Mouse (Mus musculus) gastrocnemius, postnatal 10 days (tissue): ENCODE data around the gene Banf1. TPM values are rescaled to one million over a fixed set of nuclear protein-coding genes. Genes with fewer than 3 reads are reported as not detected.
"Not testable (repeated sequence)": the region's sequence is repeated elsewhere in the genome, so short reads cannot be mapped to it uniquely, and the experiment has no call there.

Experiments
- DNase-seq: peaks from one replicate; pipeline ENCODE4 v3.0.0; 2021; ENCODE audit warnings: mixed read lengths
- total RNA-seq, 2 experiments: library from RNA; stranded (reverse); gene quantifications; 2 replicates each; pipeline ENCODE4 v1.2.3; 2021

Gene Banf1
- total RNA-seq, 2 experiments from 2014 or later = 128 to 150 TPM

DNA sequence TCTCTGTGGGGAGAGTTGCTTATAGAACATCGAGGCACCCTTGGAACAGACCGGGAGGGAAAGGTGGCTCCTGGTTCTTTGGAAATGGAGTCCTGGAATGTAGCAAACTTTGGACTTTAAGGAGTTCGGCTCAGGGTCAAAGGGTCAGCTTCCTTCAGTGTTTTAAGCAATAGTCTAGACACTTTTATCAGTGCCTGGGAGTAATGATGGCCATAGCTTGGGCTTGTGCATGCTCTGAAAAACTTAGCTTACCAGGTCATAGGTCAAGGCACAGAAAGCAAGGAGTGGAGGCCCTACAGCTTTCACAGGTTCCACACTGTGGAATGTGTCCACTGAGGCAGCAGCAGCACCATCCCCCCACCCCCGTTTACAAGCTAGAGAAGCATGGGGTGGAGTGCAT, 7.8 kb upstream of the Banf1 start:
- DNase-seq = no peak

DNA sequence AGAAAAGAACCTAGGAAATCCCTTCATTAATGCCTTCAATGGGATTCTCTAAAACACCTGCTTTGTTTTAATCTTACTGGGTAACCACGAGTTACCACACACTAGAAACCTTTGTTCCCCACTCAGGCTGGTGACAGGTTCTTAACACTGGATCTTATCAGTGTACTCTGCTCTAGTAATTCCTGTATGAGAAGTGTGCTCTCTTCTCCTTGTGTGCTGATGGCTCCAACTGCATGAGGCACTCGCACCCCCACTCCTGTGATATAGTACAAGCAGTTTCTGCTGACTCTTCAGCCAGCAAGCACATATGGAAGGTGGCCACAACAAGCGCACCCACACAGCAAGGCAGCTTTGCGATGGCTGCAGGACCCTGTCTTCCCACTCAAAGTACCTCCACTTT, 7.2 kb upstream of the Banf1 start:
- no peak for DNase-seq

DNA sequence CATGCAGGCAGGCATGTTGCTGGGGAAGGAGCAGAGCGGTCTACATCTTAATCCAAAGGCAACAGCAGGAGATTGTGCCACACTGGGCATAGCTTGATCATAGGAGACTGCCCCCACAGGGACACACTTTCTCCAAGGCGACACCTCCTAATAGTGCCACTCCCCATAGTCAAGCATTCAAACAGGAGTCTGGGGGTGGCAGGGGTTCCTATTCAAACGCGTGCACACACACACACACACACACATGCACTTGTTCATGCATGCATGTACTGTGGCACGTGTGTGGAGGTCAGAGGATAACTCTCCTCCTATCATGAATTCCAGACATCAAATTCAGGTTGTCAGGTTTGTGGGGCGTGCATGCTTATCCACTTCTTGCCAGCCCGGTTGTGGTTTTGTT, 5.8 kb upstream of the Banf1 start:
- no peak for DNase-seq

DNA sequence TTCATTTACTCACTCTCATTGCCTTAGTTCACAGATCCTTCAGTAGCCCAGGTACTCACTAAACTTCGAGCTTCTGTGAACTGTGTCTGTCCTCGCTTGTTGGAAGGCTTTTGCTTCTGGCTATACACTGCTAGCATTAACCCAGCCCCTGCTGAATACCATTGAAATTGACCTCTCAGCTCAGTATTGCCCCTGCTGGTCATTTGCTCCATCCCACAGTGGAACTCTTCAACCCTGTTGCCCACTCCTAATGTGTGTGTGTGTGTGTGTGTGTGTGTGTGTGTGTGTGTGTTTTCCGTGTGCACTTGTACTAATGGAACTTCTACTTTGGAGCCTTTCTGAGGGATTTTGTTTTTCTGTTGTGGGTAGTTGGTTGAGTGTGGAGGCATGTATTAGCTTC, 4.0 kb upstream of the Banf1 start:
- no peak for DNase-seq

DNA sequence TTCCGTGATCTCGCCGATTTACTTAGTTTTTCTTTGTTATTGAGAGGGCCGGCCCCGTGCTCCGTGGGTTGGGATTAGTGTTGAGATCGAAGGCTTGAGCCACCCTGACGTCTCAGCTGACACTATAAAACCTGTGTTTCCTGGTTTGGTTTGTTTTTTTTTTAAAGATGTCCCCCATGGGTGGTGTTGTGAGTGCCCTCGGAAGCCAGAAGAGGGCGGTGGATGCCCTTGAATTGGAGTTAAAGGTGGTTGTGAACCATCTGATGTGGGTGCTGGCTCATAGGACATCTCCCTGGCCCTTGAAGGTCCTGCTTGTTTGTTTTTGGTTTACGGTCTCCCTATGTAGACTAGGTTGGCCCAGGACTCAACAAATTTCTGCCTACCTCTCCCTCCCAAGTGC, 487 bp upstream of the Banf1 start:
- no peak for DNase-seq

DNA sequence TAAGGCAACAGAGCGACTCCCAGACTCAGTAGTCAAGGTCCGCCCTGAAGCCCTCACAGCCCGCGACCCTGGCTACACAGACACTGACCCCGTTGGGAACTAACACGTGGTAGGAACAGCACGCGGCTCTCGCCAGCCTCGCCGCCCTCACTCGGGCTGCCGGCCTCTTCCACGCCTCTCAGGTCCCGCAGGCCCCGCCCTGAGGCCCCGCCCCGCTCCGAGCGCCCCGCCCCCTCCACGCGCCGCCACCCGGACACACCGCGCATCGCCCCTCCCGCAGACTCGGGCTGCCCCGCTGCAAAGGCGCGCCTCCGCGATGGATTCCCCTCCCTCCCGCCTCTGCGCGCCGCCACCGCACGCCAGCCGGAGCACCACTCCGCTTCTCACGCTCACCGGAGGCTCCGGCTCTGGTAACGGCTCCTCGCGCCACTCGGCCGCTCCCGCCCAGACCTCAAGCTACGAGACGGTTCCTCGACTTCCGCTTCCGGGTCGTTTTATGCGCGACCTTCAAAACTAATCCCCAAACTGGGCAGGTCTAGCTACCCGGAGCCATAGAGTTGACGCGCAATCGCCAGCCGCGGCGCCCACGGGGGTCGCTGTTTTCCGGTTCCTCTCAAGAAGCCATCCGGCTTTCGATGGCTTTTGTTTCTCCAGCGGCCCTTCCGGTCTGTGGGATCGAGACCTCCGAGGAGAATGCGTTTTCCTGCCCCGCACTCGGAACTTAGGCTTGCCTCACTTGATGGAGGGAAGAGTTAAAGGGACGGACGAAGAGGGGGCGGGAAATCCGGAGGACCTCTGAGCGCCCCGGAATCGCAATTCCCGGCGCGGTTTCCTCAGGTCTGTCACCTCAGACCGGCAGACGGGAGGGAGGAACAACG, 554 bp downstream of the Banf1 start, which contains the start of gene Eif1ad:
Gene Eif1ad, plus strand, starts transcription at position 567 of the 878 bp plus-strand sequence.
- DNase-seq = peak; percentile 92

DNA sequence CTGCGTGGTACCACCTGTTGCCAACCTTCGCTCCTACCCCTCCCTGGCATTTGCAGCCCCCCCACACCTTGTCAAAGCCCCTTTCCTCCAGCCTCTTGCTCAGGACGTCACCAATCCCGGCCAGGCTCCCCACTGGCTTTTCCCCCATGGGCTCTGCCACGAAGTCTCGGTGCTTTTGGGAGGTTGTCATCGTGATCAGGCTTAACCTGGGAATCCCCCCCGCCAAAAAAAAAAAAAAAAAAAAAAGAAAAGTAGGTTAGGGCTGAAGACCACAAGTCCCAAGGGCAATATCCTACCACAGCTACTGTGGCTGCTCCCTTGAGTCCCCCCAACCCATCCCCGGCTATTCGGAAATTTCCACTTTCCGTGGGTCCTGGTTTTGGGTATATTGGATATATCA, 1.2 kb downstream of the Banf1 start:
- DNase-seq = no peak

DNA sequence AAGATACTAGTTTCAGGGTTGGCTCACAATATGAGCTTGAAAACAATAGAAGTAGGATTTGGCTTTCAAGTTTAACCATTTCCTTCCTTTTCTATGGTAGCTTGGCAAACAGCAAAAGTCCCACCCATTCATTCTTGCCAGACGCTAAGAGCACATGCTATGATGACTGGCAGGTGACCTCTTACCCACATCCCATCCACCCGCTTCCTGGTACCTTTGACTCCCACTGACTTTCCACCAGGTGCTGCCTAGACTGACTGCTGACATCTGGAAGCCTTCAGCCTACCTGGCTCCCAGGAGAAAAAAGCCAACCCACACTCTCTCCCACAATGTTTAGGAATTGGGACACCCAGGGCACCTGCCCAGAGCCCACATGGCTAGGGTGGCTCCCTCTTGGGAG, 2.8 kb downstream of the Banf1 start:
- no peak for DNase-seq

DNA sequence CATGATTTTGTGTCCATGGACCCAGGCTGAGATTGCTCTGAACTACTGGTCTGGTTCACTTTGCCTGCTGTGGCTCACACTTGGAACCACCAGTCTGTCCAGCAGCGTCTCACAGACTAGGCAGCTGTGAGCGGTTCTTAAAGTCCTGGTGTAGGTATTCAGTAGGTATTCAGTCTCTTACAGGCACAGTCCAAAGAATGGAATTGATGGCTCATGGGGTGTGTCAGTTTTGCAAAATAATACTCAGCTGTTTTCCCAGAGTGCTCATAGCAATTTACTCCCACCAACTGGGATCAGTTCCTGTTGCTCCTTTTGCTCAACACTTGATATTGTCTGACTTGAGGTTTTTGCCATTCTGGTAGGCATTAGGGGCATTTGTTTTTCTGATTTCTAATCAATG, 4.8 kb downstream of the Banf1 start:
- no peak for DNase-seq

DNA sequence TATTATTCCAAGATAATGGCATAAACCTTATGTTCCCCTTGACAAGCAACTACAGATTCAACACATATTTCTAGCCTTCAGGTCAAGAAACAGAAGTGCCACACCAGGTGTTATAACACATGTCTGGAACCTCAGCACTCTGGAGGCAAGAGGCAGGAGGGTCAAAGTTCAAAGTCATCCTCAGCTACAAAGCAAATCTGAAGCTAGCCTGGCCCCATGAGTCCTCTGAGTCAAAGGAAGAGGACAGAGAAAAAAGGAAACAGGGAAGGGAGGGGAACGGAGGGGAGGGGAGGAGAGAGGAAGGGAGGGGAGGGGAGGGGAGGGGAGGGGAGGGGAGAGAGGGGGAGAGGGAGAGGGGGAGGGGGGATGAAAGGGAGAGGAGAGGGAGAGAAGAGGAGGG, 10.9 kb downstream of the Banf1 start:
- DNase-seq = no peak

DNA sequence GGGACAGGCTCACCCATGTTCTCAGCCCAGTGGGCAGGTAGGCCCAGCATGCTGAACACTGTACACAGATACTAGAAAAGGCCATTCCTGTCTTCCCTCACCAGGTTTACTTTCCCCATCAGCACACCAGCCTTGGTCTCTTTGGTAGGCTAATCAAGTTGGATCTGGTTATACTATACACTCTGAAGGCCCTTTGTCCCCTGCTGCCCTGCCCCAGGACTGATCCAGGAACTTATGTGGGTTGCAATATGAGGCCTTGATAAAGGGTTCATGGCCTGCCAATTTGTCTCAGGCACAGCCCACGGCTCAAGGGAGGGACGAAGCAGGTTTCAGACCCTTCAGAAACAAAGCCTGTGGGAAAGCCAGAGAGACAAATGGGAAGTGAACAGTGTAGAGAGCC, 13.4 kb downstream of the Banf1 start:
- no peak for DNase-seq

DNA sequence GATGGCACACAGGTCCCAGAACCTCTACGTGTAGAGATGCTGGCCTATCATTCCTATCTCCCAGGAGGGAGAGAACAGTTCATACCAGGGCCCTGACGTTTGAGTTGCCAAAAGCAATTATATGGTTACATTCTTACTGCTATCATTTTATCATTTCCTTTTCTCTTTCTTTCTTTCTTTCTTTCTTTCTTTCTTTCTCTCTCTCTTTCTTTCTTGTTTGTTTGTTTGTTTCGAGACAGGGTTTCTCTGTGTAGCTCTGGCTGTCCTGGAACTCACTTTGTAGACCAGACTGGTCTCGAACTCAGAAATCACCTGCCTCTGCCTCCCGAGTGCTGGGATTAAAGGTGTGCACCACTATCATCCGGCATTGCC, 17.5 kb downstream of the Banf1 start, which contains the start of gene Cst6:
Gene Cst6, minus strand, starts transcription at position 73 of the 372 bp plus-strand sequence.
- not testable (repeated sequence) for DNase-seq

DNA sequence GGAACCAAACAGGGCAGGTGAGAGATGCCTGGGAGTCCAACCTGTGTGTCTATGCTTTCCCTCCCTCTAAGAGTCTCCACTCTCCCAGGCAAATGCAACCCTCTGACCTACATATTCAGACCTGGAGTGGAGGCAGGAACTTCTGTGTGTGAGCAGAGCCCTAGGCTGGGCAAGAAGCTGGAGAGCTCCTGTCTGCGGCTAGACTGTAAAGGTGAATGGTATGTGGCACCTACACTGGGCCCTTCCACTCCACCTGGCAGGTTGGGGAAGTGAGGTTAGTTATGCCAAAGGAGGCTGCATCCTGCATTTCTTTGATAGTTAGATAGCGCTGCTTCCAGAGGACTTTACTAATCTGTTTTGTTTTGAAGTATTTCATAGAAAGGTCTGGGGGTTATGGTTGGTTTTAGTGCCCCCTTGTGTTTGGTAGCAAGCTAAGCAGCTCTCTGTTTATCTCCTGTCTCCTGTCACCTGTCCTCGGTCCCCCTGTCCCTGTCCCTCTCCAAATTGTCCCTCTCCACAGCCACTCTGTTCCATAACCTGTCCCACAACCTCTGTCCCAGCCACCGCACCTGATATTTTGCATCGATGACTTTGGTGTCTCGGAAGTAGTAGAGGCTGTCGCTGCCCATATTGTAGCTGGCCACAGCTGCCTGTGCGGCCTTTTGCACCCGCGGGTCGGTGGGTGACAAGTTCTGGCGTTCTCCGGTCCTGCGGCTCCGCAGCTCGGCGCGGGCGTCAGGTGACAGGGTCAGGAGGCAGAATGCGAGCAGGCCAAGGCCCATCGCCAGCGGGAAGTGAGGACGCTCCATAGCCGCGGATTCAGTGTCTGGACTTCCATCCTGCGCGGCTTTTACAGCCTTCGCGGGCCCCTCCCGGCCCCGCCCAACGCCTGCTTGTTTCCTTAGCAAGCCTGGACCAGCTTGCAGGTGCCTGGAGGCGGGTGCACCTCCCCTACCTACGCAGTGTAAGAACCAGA, 18.2 kb downstream of the Banf1 start:
- peak; percentile 24 for DNase-seq

DNA sequence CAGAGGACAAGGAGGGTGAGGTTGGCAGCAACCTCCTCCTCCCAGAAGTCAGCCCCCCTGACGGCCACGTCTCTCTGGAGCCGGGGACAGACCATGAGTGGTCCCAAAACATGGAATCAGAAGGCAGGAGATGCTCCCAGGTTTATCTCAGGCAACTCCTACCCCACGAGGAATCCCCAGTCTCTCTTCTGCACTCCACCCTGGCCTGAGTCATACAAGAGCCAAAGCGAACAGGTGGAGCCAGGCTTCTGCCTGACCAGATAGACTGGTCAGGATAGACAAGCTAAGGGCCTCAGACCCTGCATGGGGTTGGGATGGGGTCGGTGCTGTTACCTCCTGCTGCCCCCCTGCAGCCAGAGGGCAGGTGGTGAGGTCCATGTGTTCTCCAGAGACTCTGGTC, 18.9 kb downstream of the Banf1 start:
- DNase-seq = no peak

DNA sequence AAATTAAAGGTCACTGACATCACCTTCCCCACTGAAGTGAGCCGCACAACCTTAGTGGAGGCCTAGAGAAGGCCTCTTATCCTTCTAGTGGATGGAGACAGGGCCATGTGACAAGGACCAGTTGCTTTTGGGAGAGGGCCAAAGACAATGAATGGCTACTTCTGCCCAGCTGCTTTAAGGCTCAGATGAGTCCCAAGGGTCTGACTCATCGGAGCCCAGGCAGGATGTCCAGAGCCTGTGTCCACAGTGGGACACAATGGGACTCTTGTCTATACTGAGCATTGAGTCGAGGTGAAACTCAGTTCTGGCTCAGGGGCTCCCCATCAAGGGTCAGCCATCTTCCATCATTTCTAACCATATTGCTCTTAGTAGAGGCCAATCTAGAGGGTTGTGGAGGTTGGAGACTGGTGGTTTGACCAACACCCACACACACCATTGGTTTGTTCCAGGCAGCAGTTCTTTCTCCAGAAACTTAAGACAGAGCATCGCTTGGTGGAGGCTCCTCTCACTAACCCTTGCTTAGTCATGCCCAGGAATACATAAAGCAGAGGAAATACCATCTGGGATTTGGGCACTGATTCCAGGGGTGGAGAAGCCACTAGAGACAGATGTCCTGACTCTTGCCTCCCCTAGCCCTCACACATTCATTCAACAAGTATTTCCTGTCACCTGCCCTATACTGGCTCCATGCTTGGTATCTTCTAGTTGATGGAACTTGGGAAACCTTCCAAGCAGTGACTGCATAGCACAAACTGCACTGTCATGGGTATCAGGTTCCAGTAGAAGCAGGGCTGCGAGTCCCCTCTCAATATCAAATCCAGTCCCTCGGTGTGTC, 21.5 kb downstream of the Banf1 start:
- no peak for DNase-seq

DNA sequence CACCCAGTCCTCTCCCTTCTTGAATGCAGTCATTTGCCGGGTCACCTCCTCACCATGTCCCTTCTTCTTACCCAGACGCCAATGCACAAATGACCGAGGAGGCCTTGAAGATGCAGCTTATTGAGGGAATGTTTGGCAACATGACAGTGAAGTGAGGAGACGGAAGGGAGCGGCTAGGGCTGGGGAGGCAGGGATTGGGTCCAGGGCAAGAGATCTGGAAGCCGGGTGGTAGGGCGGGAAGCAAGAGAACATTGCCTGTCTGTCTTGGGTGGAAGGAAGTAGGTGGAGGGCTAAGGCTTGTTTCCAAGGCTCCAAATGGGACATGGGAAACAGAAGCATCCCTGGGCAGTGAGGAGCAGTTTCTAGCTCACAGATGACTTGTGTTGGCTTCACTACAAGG, 25.6 kb downstream of the Banf1 start:
- no peak for DNase-seq

DNA sequence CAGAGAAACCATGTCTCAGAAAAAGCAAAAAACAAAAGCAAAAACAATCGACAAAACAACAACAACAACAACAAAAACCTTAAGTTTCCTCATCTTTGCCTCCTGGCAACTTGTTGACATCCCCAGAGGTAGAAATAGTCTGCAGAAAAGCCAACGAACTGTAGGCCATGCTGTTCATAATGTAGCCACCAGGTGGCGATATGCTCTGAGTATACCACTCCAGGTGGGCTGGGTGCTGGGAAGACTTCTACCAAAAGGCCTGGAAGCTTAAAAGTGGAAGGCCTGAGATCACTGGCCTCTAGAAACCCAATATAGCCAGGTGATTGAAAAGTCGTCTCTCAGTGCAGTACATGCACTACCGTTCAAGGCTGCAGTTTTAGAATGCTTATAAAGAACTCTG, 29.0 kb downstream of the Banf1 start:
- peak; percentile 84 for DNase-seq

DNA sequence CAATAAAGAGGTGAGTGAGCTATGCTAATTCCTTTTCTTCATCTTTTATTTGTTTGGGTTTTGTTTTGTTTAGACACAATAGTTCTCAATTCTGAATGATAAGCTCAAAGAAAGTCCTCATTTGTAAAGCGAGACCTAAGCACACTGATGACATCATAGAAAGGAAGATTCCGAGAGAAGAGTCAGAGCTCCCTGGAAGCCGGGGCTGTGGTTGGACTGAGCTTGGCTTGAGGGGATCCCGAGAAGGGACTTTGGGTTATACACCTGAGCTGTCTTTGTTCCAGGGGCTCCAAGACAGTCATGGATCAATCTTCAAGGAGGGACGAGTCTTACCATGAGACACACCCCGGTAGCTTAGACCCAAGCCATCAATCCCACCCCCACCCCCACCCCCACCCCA, 31.5 kb downstream of the Banf1 start, which contains the start of gene Catsper1:
Gene Catsper1, plus strand, starts transcription at position 301 of the 400 bp plus-strand sequence.
- DNase-seq = no peak

DNA sequence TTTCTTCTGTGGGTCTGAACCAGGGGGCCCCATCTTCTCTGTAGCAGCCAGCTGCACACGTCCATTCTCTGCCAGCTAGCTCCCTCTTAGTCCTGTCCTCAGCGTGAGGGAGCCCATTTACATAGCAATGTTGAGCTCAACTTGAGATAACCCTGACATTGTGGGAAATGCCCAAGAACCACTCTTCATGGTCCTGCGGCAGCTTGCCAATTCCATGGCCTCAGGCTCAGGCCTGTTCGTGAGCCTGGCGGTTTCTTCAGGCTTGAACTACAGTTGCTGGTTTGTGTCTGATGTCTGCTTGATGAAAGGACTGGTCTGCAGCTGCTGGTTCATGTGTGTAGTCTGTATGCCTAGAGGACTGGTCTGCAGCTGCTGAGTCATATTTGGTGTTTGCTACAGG, 32.2 kb downstream of the Banf1 start:
- no peak for DNase-seq

DNA sequence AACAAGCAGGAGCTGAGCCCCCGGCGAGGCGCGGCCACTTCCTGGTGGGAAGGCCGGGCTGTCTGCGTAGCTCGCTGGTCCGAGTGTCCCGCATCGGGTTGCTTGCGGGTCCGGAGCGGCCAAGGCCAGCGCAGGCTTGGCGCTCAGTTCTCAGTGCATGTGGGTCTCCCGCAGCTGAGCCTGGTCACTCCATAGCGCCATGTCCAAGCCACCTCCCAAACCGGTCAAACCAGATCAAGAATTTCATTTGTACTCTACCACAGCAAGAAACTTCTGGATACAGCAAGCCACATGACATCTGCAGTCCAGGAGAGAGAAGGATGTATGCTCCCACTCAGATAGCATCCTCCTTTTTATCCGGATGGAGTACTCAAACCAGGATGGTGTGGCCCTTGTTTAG, 39.0 kb downstream of the Banf1 start:
- no peak for DNase-seq

DNA sequence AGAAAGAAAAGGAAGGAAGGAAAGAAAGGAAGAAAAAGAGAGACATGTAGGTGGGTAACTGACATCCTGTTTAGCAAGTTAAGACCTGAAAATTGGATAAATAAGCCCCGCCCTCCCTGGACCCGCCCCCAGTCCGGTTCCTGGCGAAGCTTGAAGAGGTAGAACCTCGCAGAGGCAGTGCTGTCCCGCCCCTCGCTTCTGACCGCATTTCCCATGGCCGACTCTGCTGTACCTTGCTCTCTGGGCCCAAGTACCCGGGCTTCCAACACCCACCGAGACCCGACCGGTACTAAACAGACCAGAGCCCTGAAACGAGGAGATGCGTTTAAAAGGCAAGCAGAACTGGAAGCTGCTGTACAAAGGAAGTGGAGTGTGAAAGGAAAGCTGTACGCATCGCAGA, 43.2 kb downstream of the Banf1 start:
- DNase-seq = no peak
